Mouse (Mus musculus) small intestine, adult 10 weeks (tissue): ENCODE measurements around the gene A030005K14Rik. TPM values are rescaled to one million over a fixed set of nuclear protein-coding genes. Genes with fewer than 3 reads are reported as not detected.

Experiments
- polyA plus RNA-seq: library from polyadenylated mRNA; stranded (reverse); fragments of 350-450 nt; fragmentation: Illumina TruSeq; extraction: RNeasy Lipid Tissue Mini Kit (QIAGEN cat#74804); gene quantifications from one replicate; pipeline ENCODE4 v1.2.3, GENCODE M21; 2014; ENCODE audit warnings: low replicate concordance

The A030005K14Rik gene
- polyA plus RNA-seq, result not detected

DNA sequence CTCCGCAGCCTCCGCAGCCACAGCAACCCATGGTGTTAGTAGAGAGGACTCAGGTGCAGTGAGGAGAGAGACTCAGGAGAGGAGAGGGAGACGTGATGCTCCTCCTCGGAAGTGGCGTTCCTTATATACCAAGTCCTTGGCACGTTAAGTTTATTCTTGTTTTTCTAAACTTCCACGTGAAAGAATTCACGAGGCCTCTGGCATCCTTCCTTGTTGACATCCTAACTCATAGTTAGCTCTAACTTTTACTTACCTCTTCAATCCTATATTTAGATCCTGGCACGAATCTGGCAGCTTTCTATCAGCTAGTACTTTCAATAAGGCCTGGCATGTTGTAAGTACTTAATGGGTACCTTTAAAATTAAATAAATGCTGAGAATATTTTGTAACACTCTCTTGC is at the start of gene A030005K14Rik:
Gene A030005K14Rik (minus strand): TSS at position 101 of the 400 bp plus-strand sequence.

DNA sequence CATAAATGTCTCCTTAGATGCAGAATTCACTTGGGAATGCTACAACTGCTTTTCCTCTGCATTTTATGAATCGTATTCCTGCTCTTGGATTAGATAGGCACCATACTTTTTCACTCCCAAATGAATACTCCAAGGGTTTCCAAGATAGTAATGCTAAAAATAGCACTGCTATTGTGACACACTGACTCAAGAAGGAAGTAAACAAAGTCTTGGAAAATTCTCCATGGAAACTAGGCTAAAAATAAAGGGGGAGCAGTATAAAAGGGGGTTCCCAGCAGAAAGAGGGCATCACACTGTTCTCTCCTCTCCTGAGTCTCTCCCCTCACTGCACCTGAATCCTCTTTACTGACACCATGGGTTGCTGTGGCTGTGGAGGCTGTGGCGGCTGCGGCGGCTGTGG is 1.5 kb upstream of the A030005K14Rik start, which contains the start of gene Krtap28-13:
Gene Krtap28-13 (plus strand): TSS at position 288 of the 400 bp plus-strand sequence.

DNA sequence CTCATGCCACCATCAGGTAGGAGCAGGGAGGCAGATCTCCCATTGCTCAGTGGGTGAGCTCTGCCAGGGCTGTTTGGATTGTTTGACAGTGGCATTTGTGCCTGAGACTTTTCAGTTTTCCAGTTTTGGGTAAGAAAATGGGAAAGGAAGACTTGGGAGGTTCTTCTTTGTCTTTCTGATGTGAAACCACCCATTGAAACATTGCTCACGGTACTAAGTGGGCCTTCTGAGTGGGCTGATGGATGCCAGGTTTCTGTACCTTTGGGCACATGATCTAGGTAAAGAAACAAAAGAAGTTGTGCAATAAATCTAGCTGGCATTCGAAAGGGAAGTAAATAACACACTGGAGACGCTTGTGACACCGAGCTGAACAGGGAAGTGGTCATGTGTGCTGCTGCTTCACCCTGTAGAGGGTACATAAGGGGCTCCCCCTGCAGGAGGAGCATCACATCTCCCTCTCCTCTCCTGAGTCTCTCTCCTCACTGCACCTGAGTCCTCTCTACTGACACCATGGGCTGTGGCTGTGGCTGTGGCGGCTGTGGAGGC is 14.2 kb downstream of the A030005K14Rik start, which contains the start of gene Gm47969:
Gene Gm47969 (plus strand): TSS at position 51 of the 546 bp plus-strand sequence.

DNA sequence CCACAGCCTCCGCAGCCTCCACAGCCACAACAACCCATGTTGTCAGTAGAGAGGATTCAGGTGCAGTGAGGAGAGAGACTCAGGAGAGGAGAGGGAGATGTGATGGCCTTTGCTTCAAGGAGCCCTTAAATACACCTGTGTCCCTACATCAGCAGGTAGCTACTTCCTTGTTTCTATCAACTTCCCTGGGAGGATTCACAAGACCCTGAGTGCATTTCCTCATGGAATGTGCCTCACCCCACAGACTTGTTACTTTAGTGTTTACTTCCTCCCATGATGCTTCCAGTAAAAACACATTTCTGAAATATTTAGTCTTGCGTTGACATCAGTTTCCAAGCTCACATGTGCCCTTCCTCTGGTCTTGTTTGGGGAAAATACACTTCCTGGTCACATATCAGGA is 16.8 kb downstream of the A030005K14Rik start, which contains the start of gene Krtap28-10:
Gene Krtap28-10 (minus strand): TSS at position 101 of the 400 bp plus-strand sequence.

DNA sequence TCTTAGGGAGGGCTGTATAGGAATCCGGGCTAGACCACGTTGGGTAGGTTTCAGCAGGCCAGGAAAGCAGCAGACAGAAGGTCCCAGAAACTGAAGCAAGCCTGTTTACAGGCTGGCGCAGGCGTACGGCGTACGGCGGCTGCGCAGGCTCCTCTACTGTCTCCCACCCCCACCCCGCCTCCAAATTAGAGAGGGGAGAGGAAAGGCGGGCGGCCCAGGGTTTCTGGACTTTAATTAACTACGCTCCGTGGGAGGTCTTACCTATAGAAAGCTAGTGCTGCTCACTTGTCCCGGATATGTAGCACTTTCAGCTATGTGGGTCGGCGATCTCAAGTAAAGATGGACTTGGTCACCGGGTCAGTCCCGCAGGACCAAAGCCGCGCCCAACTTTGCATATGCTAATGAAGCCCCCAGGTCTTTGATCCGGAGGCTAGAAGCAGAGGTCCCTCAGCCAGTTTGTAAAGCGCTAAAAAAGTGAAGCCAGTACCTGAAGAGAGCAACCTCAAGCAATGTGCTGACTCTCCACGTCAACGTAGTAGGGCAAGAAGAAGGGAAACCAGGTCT is 21.0 kb downstream of the A030005K14Rik start, which contains the start of gene Slc19a3:
Gene Slc19a3 (minus strand): TSS at position 340 of the 564 bp plus-strand sequence.

Other genes with a start within 250 kb of the A030005K14Rik start
- gene Agfg1, start 219.9 kb downstream of the A030005K14Rik start, polyA plus RNA-seq, result 110 TPM
- 3.6 TPM for gene A030005L19Rik, start 146.1 kb downstream of the A030005K14Rik start, polyA plus RNA-seq
- not detected for gene A030014E15Rik, start 134.5 kb downstream of the A030005K14Rik start, polyA plus RNA-seq
- not detected for gene Gm6217, start 128.0 kb downstream of the A030005K14Rik start, polyA plus RNA-seq
- not detected for gene A030003K21Rik, start 116.0 kb downstream of the A030005K14Rik start, polyA plus RNA-seq
- gene Gm7544, start 103.4 kb downstream of the A030005K14Rik start, polyA plus RNA-seq, result not detected
- not detected for gene Gm47955, start 99.1 kb downstream of the A030005K14Rik start, polyA plus RNA-seq
- gene Gm47959, start 58.8 kb downstream of the A030005K14Rik start, polyA plus RNA-seq, result not detected
- gene Slc19a3, start 20.9 kb downstream of the A030005K14Rik start, polyA plus RNA-seq, result 37.9 TPM
- gene Krtap28-10, start 16.9 kb downstream of the A030005K14Rik start, polyA plus RNA-seq, result not detected
- gene Gm47969, start 14.4 kb downstream of the A030005K14Rik start, polyA plus RNA-seq, result not detected
- gene Krtap28-13, start 1.6 kb upstream of the A030005K14Rik start, polyA plus RNA-seq, result not detected
- 13.9 TPM for gene Ccl20, start 57.4 kb upstream of the A030005K14Rik start, polyA plus RNA-seq
- not detected for gene Daw1, start 100.4 kb upstream of the A030005K14Rik start, polyA plus RNA-seq